Mouse (Mus musculus): ENCODE measurements at regions not wholly inside any gene's neighbourhood (a gene's known extent, or its start where the extent isn't known, plus 50 kb on each side); places are given as distances from the start of the nearest gene placed in this dataset.

DNA sequence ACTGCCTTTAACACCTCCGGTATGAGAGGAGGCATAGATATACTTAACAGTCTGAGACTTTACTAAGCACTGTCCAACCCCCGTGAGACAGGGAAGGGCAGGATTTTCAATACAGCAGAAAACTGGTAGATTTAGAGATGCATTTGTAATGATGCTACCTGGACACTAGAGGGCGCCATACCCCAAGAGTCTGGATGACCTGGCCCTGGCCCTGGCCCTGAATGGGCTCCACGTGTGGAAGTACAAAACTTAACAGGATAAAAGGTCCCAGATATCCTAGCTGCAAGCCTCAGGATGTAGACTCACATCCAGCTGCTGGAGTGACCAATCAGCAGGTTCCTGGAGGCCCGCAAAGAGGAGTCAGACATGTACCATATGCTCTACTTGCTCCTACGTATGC is 393.3 kb downstream of the Sox9 start:
- TF ChIP-seq E2F4 (IDR thresholded peaks at IDR 0.05; ENCODE audit: insufficient read depth) (no peak), CEBPB (IDR thresholded peaks at IDR 0.05; ENCODE audit: insufficient read depth, poor library complexity, severe bottlenecking) (no peak), SRF (IDR thresholded peaks at IDR 0.05; ENCODE audit: control insufficient read depth, insufficient read length, low read depth) (no peak), TCF12 (IDR thresholded peaks at IDR 0.05; ENCODE audit: insufficient read depth, poor library complexity, severe bottlenecking) (no peak), MYOG (IDR thresholded peaks at IDR 0.05; ENCODE audit: control insufficient read depth in 1 of 3, insufficient read depth in 1 of 3, insufficient read length in 2 of 3, low read depth in 2 of 3) (no peak), TCF3 (IDR thresholded peaks at IDR 0.05; ENCODE audit: insufficient read length, low read depth) (no peak), MYOD1 (IDR thresholded peaks at IDR 0.05; ENCODE audit: control insufficient read depth in 1 of 3, insufficient read length in 2 of 3, low read depth in 2 of 3) (no peak), MAX (IDR thresholded peaks at IDR 0.05; ENCODE audit: low read depth) (no peak), POLR2AphosphoS2 (IDR thresholded peaks at IDR 0.05; ENCODE audit: insufficient read length, low read depth) (no peak), USF1 (IDR thresholded peaks at IDR 0.05; ENCODE audit: low read depth) (no peak), REST (IDR thresholded peaks at IDR 0.05; ENCODE audit: insufficient read depth, insufficient read length) (no peak), POLR2A (IDR thresholded peaks at IDR 0.05; ENCODE audit: insufficient read length, low read depth) (no peak)
- Histone ChIP-seq H3ac (ENCODE audit: control insufficient read depth, insufficient read length) (no peak overlapping the region), H3K27me3 (ENCODE audit: control insufficient read depth, insufficient read depth, insufficient read length) (no peaks in the 10 kb centered on the region), H3K79me2 (ENCODE audit: control insufficient read depth, insufficient read depth) (no peaks in the 10 kb centered on the region), H3K4me2 (ENCODE audit: low read depth) (no peak overlapping the region), H3K4me3 (no peak overlapping the region), H3K36me3 (ENCODE audit: control insufficient read depth, insufficient read depth) (no peaks in the 10 kb centered on the region)

DNA sequence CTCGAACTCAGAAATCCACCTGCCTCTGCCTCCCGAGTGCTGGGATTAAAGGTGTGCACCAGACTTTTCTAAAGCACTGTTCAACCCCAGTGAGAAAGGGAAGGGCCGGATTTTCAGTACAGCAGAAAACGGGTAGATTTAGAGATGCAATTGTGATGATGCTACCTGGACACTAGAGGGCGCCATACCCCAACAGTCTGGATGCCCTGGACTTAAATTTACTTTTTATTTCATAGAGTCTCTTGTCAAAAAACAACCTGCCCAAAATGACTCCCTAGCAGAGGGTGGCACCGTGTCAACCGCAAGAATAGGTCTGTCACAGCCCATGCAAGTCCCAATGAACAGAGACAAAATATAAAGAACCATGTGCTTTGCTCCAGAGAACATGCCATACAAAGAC is 394.2 kb downstream of the Sox9 start:
- TF ChIP-seq USF1 (IDR thresholded peaks at IDR 0.05; ENCODE audit: low read depth) (no peak), TCF12 (IDR thresholded peaks at IDR 0.05; ENCODE audit: insufficient read depth, poor library complexity, severe bottlenecking) (no peak), MYOD1 (IDR thresholded peaks at IDR 0.05; ENCODE audit: control insufficient read depth in 1 of 3, insufficient read length in 2 of 3, low read depth in 2 of 3) (no peak), TCF3 (IDR thresholded peaks at IDR 0.05; ENCODE audit: insufficient read length, low read depth) (no peak), MYOG (IDR thresholded peaks at IDR 0.05; ENCODE audit: control insufficient read depth in 1 of 3, insufficient read depth in 1 of 3, insufficient read length in 2 of 3, low read depth in 2 of 3) (no peak), REST (IDR thresholded peaks at IDR 0.05; ENCODE audit: insufficient read depth, insufficient read length) (no peak), E2F4 (IDR thresholded peaks at IDR 0.05; ENCODE audit: insufficient read depth) (no peak), MAX (IDR thresholded peaks at IDR 0.05; ENCODE audit: low read depth) (no peak), POLR2AphosphoS2 (IDR thresholded peaks at IDR 0.05; ENCODE audit: insufficient read length, low read depth) (no peak), SRF (IDR thresholded peaks at IDR 0.05; ENCODE audit: control insufficient read depth, insufficient read length, low read depth) (no peak), CEBPB (IDR thresholded peaks at IDR 0.05; ENCODE audit: insufficient read depth, poor library complexity, severe bottlenecking) (no peak), POLR2A (IDR thresholded peaks at IDR 0.05; ENCODE audit: insufficient read length, low read depth) (no peak)
- H3K79me2 ChIP-seq (ENCODE audit: control insufficient read depth, insufficient read depth), result no peaks in the 10 kb centered on the region
- no peak overlapping the region for H3K4me2 ChIP-seq (ENCODE audit: low read depth)
- no peaks in the 10 kb centered on the region for H3K36me3 ChIP-seq (ENCODE audit: control insufficient read depth, insufficient read depth)
- no peak overlapping the region for H3K4me3 ChIP-seq
- H3K27me3 ChIP-seq (ENCODE audit: control insufficient read depth, insufficient read depth, insufficient read length), result no peaks in the 10 kb centered on the region
- H3ac ChIP-seq (ENCODE audit: control insufficient read depth, insufficient read length), result no peak overlapping the region

DNA sequence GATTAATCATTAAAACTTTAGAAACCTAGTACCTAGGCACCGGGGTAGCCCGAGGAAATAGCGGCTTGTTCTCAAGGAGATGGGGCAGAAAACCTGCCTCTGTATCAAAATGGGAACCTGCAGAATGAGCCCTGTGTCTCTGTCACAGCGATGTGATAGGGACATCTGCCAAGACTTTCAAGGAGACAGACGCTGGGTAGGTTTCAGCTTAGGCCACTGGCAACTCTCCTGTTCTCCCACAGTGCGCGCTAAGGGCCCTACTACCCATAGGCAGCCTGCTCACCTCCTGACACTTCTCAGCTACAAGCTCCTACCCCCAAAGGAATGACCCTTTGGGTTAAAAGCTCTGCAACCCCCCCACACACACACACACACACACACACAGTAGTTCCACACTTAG is 396.4 kb downstream of the Sox9 start:
- TF ChIP-seq MYOD1 (IDR thresholded peaks at IDR 0.05; ENCODE audit: control insufficient read depth in 1 of 3, insufficient read length in 2 of 3, low read depth in 2 of 3) (no peak), MYOG (IDR thresholded peaks at IDR 0.05; ENCODE audit: control insufficient read depth in 1 of 3, insufficient read depth in 1 of 3, insufficient read length in 2 of 3, low read depth in 2 of 3) (no peak), POLR2AphosphoS2 (IDR thresholded peaks at IDR 0.05; ENCODE audit: insufficient read length, low read depth) (no peak), TCF3 (IDR thresholded peaks at IDR 0.05; ENCODE audit: insufficient read length, low read depth) (no peak), TCF12 (IDR thresholded peaks at IDR 0.05; ENCODE audit: insufficient read depth, poor library complexity, severe bottlenecking) (no peak), MAX (IDR thresholded peaks at IDR 0.05; ENCODE audit: low read depth) (no peak), USF1 (IDR thresholded peaks at IDR 0.05; ENCODE audit: low read depth) (no peak), E2F4 (IDR thresholded peaks at IDR 0.05; ENCODE audit: insufficient read depth) (no peak)
- H3K4me3 ChIP-seq, result no peak overlapping the region
- no peak overlapping the region for H3K4me2 ChIP-seq (ENCODE audit: low read depth)
- H3K79me2 ChIP-seq (ENCODE audit: control insufficient read depth, insufficient read depth), result no peaks in the 10 kb centered on the region
- no peak overlapping the region for H3ac ChIP-seq (ENCODE audit: control insufficient read depth, insufficient read length)
- no peaks in the 10 kb centered on the region for H3K27me3 ChIP-seq (ENCODE audit: control insufficient read depth, insufficient read depth, insufficient read length)
- H3K36me3 ChIP-seq (ENCODE audit: control insufficient read depth, insufficient read depth), result no peaks in the 10 kb centered on the region

DNA sequence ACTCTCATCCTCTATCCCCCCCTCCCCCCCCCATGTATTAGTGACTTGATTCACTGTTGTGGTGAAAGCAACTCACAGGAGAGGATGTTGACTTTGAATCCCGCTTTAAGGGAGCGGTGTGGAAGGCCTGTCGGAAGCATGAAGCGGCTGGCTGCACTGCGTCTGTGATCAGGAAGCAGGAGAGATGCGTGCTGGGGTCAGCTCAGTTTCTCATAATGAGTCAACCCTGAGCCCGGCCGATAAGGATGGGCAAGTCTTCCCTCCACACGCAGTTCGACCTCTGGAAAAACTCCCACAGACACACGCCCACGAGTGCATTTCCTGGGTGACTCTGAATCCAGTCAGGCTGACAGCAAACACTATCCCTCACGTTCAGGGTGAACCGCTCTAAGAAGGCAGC is 398.0 kb downstream of the Sox9 start:
- no peaks in the 10 kb centered on the region for H3K79me2 ChIP-seq (ENCODE audit: control insufficient read depth, insufficient read depth)
- H3K27me3 ChIP-seq (ENCODE audit: control insufficient read depth, insufficient read depth, insufficient read length), result no peaks in the 10 kb centered on the region
- H3K4me3 ChIP-seq, result no peak overlapping the region
- no peak overlapping the region for H3K4me2 ChIP-seq (ENCODE audit: low read depth)
- TF ChIP-seq MAX (IDR thresholded peaks at IDR 0.05; ENCODE audit: low read depth), result no peak
- TF ChIP-seq MYOG (IDR thresholded peaks at IDR 0.05; ENCODE audit: control insufficient read depth in 1 of 3, insufficient read depth in 1 of 3, insufficient read length in 2 of 3, low read depth in 2 of 3), result no peak
- no peak for TF ChIP-seq E2F4 (IDR thresholded peaks at IDR 0.05; ENCODE audit: insufficient read depth)
- TF ChIP-seq TCF12 (IDR thresholded peaks at IDR 0.05; ENCODE audit: insufficient read depth, poor library complexity, severe bottlenecking), result no peak
- H3ac ChIP-seq (ENCODE audit: control insufficient read depth, insufficient read length), result no peak overlapping the region
- H3K36me3 ChIP-seq (ENCODE audit: control insufficient read depth, insufficient read depth), result no peaks in the 10 kb centered on the region

DNA sequence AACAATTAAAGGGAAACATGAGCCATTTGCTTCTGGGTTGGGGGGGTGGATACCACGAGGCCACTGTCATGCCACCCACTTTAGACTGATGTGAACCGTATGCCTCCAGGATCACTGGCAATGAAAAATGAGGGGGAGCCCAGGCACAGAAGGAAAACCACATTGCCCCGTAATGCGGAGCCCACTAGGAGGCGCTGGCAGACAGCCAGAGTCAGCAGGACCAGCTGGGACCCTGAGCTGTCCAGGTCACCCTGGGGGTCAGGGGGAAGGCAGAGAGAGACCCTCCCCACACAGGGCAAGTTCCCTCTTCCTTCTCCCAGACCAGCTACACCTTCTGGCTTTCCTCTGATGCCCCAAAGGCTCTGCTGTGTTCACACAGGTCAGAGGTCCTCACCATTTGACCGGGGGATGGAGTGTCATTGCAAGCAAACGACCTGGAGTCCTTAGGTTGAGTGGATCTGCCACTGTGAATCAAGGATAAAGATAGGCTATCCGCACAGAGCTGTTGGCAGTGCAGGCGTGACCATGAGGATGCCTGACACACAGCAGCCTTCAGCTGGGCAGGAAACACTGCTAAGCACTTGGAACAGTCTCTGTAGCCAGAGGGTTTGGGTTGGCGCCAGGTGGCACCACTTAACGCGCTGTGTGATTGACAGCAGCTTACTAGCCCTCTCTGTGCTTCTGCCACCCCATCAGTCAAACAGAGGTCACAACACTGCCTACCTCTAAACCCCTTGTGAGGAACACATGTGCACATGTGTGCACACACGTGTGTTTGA is 400.2 kb downstream of the Sox9 start:
- no peak overlapping the region for H3K4me2 ChIP-seq (ENCODE audit: low read depth)
- no peak for TF ChIP-seq USF1 (IDR thresholded peaks at IDR 0.05; ENCODE audit: low read depth)
- no peak overlapping the region for H3ac ChIP-seq (ENCODE audit: control insufficient read depth, insufficient read length)
- H3K4me3 ChIP-seq, result no peak overlapping the region
- no peaks in the 10 kb centered on the region for H3K27me3 ChIP-seq (ENCODE audit: control insufficient read depth, insufficient read depth, insufficient read length)
- H3K79me2 ChIP-seq (ENCODE audit: control insufficient read depth, insufficient read depth), result no peaks in the 10 kb centered on the region
- H3K36me3 ChIP-seq (ENCODE audit: control insufficient read depth, insufficient read depth), result no peaks in the 10 kb centered on the region

All from myocyte (in vitro differentiated cells).